Comparison of ENCODE assay signal across 22 mouse cellular contexts in genomic region chr3:89728848-89729247, GRCm38 (mm10). TPM values are rescaled to one million over a fixed set of nuclear protein-coding genes. Genes with fewer than 3 reads are reported as not detected.
DNase-seq lines count a peak whose midpoint lies in the region; ATAC-seq and TF ChIP-seq lines count a peak whose summit lies in the region.
"Had no signal": no experiment of that assay in that cellular context is flagged by ENCODE, and none has a peak within 500 bp of the region (broad histone marks: within the 10 kb centered on the region; RNA-seq: fewer than 3 reads in every experiment).

No protein-coding gene starts in this region.

- H3K79me2 ChIP-seq in CH12.LX (replicated peaks; ENCODE audit: control insufficient read depth, extremely low read depth, insufficient read depth, poor library complexity, severe bottlenecking) = peaks cover 20% of the 10 kb centered on the region

- peak; percentile 14 for TF ChIP-seq RAD21 in CH12.LX (IDR thresholded peaks at IDR 0.05; ENCODE audit: low read depth, low read length)

- TF ChIP-seq CTCF in hindbrain, postnatal 0 days (IDR thresholded peaks at IDR 0.05; ENCODE audit: low read depth) = peak; percentile 31; the same call in 1 of the 2 replicates
- peak; percentile 27 for TF ChIP-seq CTCF in lung, embryonic 14.5 days (IDR thresholded peaks at IDR 0.05; ENCODE audit: low read depth)
- TF ChIP-seq CTCF in CH12.LX (conservative IDR thresholded peaks at IDR 0.05 in 1 of 2, IDR thresholded peaks at IDR 0.05 in 1 of 2; ENCODE audit: low read depth in 2 of 2, low read length in 2 of 2) = peak in 1 of 2 experiments; percentile 38; a peak in 2 of 4 replicates

- H3K9me3 ChIP-seq in hindbrain, postnatal 0 days (ENCODE audit: low read length) = no peaks in the 10 kb centered on the region
- no peaks in the 10 kb centered on the region for H3K9me3 ChIP-seq in hindbrain, embryonic 14.5 days (ENCODE audit: control insufficient read depth, low read length)
- H3K9me3 ChIP-seq in lung, embryonic 14.5 days (ENCODE audit: low read depth, low read length) = no peaks in the 10 kb centered on the region
- H3K9me3 ChIP-seq in CH12.LX (replicated peaks; ENCODE audit: low read length) = no peaks in the 10 kb centered on the region
- H3K9me3 ChIP-seq: embryonic facial prominence, embryonic 12.5 days; forebrain, embryonic 13.5 days; intestine, embryonic 15.5 days; kidney, embryonic 15.5 days; liver, embryonic 13.5 days had no signal

- no peak for ATAC-seq in hindbrain, postnatal 0 days
- ATAC-seq in hindbrain, embryonic 14.5 days (ENCODE audit: low FRiP score) = no peak
- ATAC-seq in lung, embryonic 14.5 days (ENCODE audit: insufficient read depth) = no peak
- ATAC-seq: forebrain, embryonic 13.5 days; intestine, embryonic 15.5 days; midbrain, embryonic 16.5 days had no signal

- no peak for TF ChIP-seq POLR2A in CH12.LX (IDR thresholded peaks at IDR 0.05; ENCODE audit: low read depth, low read length)

- in situ Hi-C loops in CH12.LX (cut with MboI; ENCODE audit: low pct_ligation_motif_present, low pct_unique_long_range_greater_than_20kb, low sequenced_read_pairs) = no loop called here

- dilution Hi-C loops in CH12.LX (cut with MboI; ENCODE audit: extremely low pct_ligation_motif_present, extremely low pct_unique_long_range_greater_than_20kb, low sequenced_read_pairs) = no loop called here

- no peak for TF ChIP-seq EP300 in CH12.LX (IDR thresholded peaks at IDR 0.05; ENCODE audit: low read length)

- no peak overlapping the region for H3K4me3 ChIP-seq in hindbrain, postnatal 0 days (ENCODE audit: low read length)
- H3K4me3 ChIP-seq in hindbrain, embryonic 14.5 days (replicated peaks; ENCODE audit: low read length) = no peak overlapping the region
- H3K4me3 ChIP-seq in lung, embryonic 14.5 days (ENCODE audit: low read depth, low read length) = no peak overlapping the region
- no peak overlapping the region for H3K4me3 ChIP-seq in CH12.LX (replicated peaks in 1 of 3; ENCODE audit: low read depth in 2 of 3, low read length in 2 of 3, poor library complexity in 1 of 3)
- H3K4me3 ChIP-seq: embryonic facial prominence, embryonic 12.5 days; erythroblast, embryonic 14.5 days; forebrain, embryonic 13.5 days; intestine, embryonic 15.5 days; kidney, embryonic 15.5 days; liver, embryonic 13.5 days had no signal

- no peak overlapping the region for H3K4me2 ChIP-seq in hindbrain, postnatal 0 days (ENCODE audit: low read depth, low read length)
- H3K4me2 ChIP-seq in hindbrain, embryonic 14.5 days (replicated peaks) = no peak overlapping the region
- no peak overlapping the region for H3K4me2 ChIP-seq in lung, embryonic 14.5 days
- H3K4me2 ChIP-seq in CH12.LX (ENCODE audit: insufficient read depth, low read depth, poor library complexity, severe bottlenecking) = no peak overlapping the region
- H3K4me2 ChIP-seq: embryonic facial prominence, embryonic 12.5 days; forebrain, embryonic 13.5 days; intestine, embryonic 15.5 days; kidney, embryonic 15.5 days; liver, embryonic 13.5 days had no signal

- H3K9ac ChIP-seq in hindbrain, postnatal 0 days (replicated peaks; ENCODE audit: low read length) = no peak overlapping the region
- H3K9ac ChIP-seq in hindbrain, embryonic 14.5 days = no peak overlapping the region
- no peak overlapping the region for H3K9ac ChIP-seq in lung, embryonic 14.5 days
- H3K9ac ChIP-seq in CH12.LX (ENCODE audit: insufficient read depth, low read depth) = no peak overlapping the region
- H3K9ac ChIP-seq: embryonic facial prominence, embryonic 12.5 days; forebrain, embryonic 13.5 days; intestine, embryonic 15.5 days; kidney, embryonic 15.5 days; liver, embryonic 13.5 days had no signal

- H3K27me3 ChIP-seq in hindbrain, postnatal 0 days (ENCODE audit: insufficient read depth, low read length) = no peaks in the 10 kb centered on the region
- no peaks in the 10 kb centered on the region for H3K27me3 ChIP-seq in hindbrain, embryonic 14.5 days (ENCODE audit: control insufficient read depth, insufficient read depth, low read length)
- no peaks in the 10 kb centered on the region for H3K27me3 ChIP-seq in lung, embryonic 14.5 days (ENCODE audit: insufficient read depth, low read length)
- H3K27me3 ChIP-seq in CH12.LX (replicated peaks) = no peaks in the 10 kb centered on the region
- H3K27me3 ChIP-seq: embryonic facial prominence, embryonic 12.5 days; forebrain, embryonic 13.5 days; intestine, embryonic 15.5 days; kidney, embryonic 15.5 days; liver, embryonic 13.5 days; megakaryocyte, embryonic 14.5 days had no signal

- DNase-seq in hindbrain, postnatal 0 days (ENCODE audit: low spot score) = no peak
- no peak for DNase-seq in hindbrain, embryonic 14.5 days (ENCODE audit: low spot score)
- DNase-seq in lung, embryonic 14.5 days = no peak
- no peak for DNase-seq in lung, postnatal 36 days
- no peak for DNase-seq in CH12.LX (ENCODE audit: extremely low read depth)
- no peak for DNase-seq in embryo, embryonic 9.5 days (ENCODE audit: extremely low spot score)
- no peak for DNase-seq in cerebellum, adult 18-20 months
- DNase-seq: adrenal gland, adult 8-10 months; cerebellum, adult 9-11 months; gastrocnemius, postnatal 25 days; liver, embryonic 13.5 days; lung, postnatal 14 days; right cerebral cortex, postnatal 14 days; spleen, adult 18-20 months; thymus, postnatal 36 days had no signal

- no peak overlapping the region for H3K27ac ChIP-seq in hindbrain, postnatal 0 days
- no peak overlapping the region for H3K27ac ChIP-seq in hindbrain, embryonic 14.5 days
- no peak overlapping the region for H3K27ac ChIP-seq in lung, embryonic 14.5 days (ENCODE audit: low read depth)
- no peak overlapping the region for H3K27ac ChIP-seq in CH12.LX (ENCODE audit: insufficient read depth, low read depth)
- H3K27ac ChIP-seq: embryonic facial prominence, embryonic 12.5 days; forebrain, embryonic 13.5 days; intestine, embryonic 15.5 days; kidney, embryonic 15.5 days; liver, embryonic 13.5 days had no signal

- H3K36me3 ChIP-seq in hindbrain, postnatal 0 days (ENCODE audit: insufficient read depth, low read length) = no peaks in the 10 kb centered on the region
- no peaks in the 10 kb centered on the region for H3K36me3 ChIP-seq in hindbrain, embryonic 14.5 days (replicated peaks; ENCODE audit: control insufficient read depth, insufficient read depth)
- no peaks in the 10 kb centered on the region for H3K36me3 ChIP-seq in lung, embryonic 14.5 days (ENCODE audit: insufficient read depth)
- peaks cover 0 to 13% of the 10 kb centered on the region in 2 experiments for H3K36me3 ChIP-seq in CH12.LX (replicated peaks in 1 of 2; ENCODE audit: control insufficient read depth in 1 of 2, insufficient read depth in 1 of 2, low read length in 1 of 2)
- H3K36me3 ChIP-seq: embryonic facial prominence, embryonic 12.5 days; intestine, embryonic 15.5 days; kidney, embryonic 15.5 days had no signal

- H3K4me1 ChIP-seq in hindbrain, postnatal 0 days (ENCODE audit: insufficient read depth, low read length) = peaks cover 7% of the 10 kb centered on the region
- peaks cover 18% of the 10 kb centered on the region; the same call in 1 of the 2 replicates for H3K4me1 ChIP-seq in hindbrain, embryonic 14.5 days (replicated peaks; ENCODE audit: control insufficient read depth, insufficient read depth, low read length)
- 0 out of 2 replicates have a peak, but pooled peaks cover 4% of the 10 kb centered on the region for H3K4me1 ChIP-seq in lung, embryonic 14.5 days (ENCODE audit: insufficient read depth)
- peaks cover 13 to 58% of the 10 kb centered on the region in 2 experiments for H3K4me1 ChIP-seq in CH12.LX (ENCODE audit: control insufficient read depth in 1 of 2, insufficient read depth in 2 of 2)

- WGBS in hindbrain, postnatal 0 days = 82% methylated on average over 2 of the region's 2 CpGs
- 94% methylated on average over 2 of the region's 2 CpGs for WGBS in hindbrain, embryonic 14.5 days
- 62% methylated on average over 2 of the region's 2 CpGs for WGBS in lung, embryonic 14.5 days

TF ChIP-seq in CH12.LX, 34 proteins besides CTCF, POLR2A, EP300 and RAD21 (continues in another document):
- no peak for TF ChIP-seq JUND (conservative IDR thresholded peaks at IDR 0.05; ENCODE audit: low read depth, low read length)
- no peak for TF ChIP-seq MXI1 (IDR thresholded peaks at IDR 0.05; ENCODE audit: low read depth, low read length)
- no peak for TF ChIP-seq POLR2AphosphoS2 (IDR thresholded peaks at IDR 0.05; ENCODE audit: low read depth, low read length)
- no peak for TF ChIP-seq NELFE (IDR thresholded peaks at IDR 0.05; ENCODE audit: low read depth, low read length)
- no peak for TF ChIP-seq BHLHE40 (IDR thresholded peaks at IDR 0.05; ENCODE audit: low read depth, low read length)
- no peak for TF ChIP-seq USF1 (IDR thresholded peaks at IDR 0.05; ENCODE audit: low read depth, low read length)
- TF ChIP-seq MAX (IDR thresholded peaks at IDR 0.05; ENCODE audit: low read length) = no peak
- no peak for TF ChIP-seq MYC (IDR thresholded peaks at IDR 0.05; ENCODE audit: low read depth, low read length)
- TF ChIP-seq SIN3A (IDR thresholded peaks at IDR 0.05; ENCODE audit: low read length) = no peak

RNA-seq across cellular contexts. Expression of gene Adar, which starts 14.0 kb away (rescaled TPM):
- total RNA-seq in hindbrain, postnatal 0 days (2014; rRNA removed) = 73.6 and 78.0 TPM in 2 replicates
- 17.3 and 17.9 TPM in 2 replicates for polyA plus RNA-seq in hindbrain, postnatal 0 days (2015; fragmentation: Nextera tagmentation; extraction: Ambion mirVana)
- 31.6 and 35.8 TPM in 2 replicates for polyA plus RNA-seq in hindbrain, embryonic 14.5 days (2014; fragmentation: Nextera tagmentation; extraction: Ambion mirVana)
- polyA plus RNA-seq in lung, embryonic 14.5 days (2014; fragmentation: Nextera tagmentation; extraction: Ambion mirVana) = 12.4 and 12.8 TPM in 2 replicates
- total RNA-seq in CH12.LX (2012; rRNA removed) = 20.4 and 22.7 TPM in 2 replicates
- total RNA-seq in CH12.LX (2014; rRNA removed) = 11.5 and 12.5 TPM in 2 replicates
- 32.4 and 33.1 TPM in 2 replicates for polyA plus RNA-seq in CH12.LX (2012; ENCODE audit: insufficient read length, low read depth)

RNA-seq across cellular contexts. Expression of gene Chrnb2, which starts 35.6 kb away (rescaled TPM):
- total RNA-seq in hindbrain, postnatal 0 days (2014; rRNA removed) = 40.3 and 45.6 TPM in 2 replicates
- 16.2 and 16.5 TPM in 2 replicates for polyA plus RNA-seq in hindbrain, postnatal 0 days (2015; fragmentation: Nextera tagmentation; extraction: Ambion mirVana)
- polyA plus RNA-seq in hindbrain, embryonic 14.5 days (2014; fragmentation: Nextera tagmentation; extraction: Ambion mirVana) = 26.0 and 29.1 TPM in 2 replicates
- polyA plus RNA-seq in lung, embryonic 14.5 days (2014; fragmentation: Nextera tagmentation; extraction: Ambion mirVana) = 0.47 and 0.63 TPM in 2 replicates
- total RNA-seq in CH12.LX (2012; rRNA removed) = 0.59 and 0.63 TPM in 2 replicates
- 0.19 and 0.39 TPM in 2 replicates for total RNA-seq in CH12.LX (2014; rRNA removed)
- 1.3 TPM in 2 replicates for polyA plus RNA-seq in CH12.LX (2012; ENCODE audit: insufficient read length, low read depth)

RNA-seq across cellular contexts. Expression of gene Ube2q1, which starts 44.6 kb away (rescaled TPM):
- total RNA-seq in hindbrain, postnatal 0 days (2014; rRNA removed) = 50.7 and 53.2 TPM in 2 replicates
- 9.2 and 9.5 TPM in 2 replicates for polyA plus RNA-seq in hindbrain, postnatal 0 days (2015; fragmentation: Nextera tagmentation; extraction: Ambion mirVana)
- polyA plus RNA-seq in hindbrain, embryonic 14.5 days (2014; fragmentation: Nextera tagmentation; extraction: Ambion mirVana) = 21.8 and 24.5 TPM in 2 replicates
- 21.7 and 22.8 TPM in 2 replicates for polyA plus RNA-seq in lung, embryonic 14.5 days (2014; fragmentation: Nextera tagmentation; extraction: Ambion mirVana)
- total RNA-seq in CH12.LX (2012; rRNA removed) (35.4 and 44.5 TPM in 2 replicates), CH12.LX (2014; rRNA removed) (59.4 and 61.7 TPM in 2 replicates)
- 88.8 and 99.1 TPM in 2 replicates for polyA plus RNA-seq in CH12.LX (2012; ENCODE audit: insufficient read length, low read depth)
